In genomic region chr14:87255484-87256208, GRCm38 (mm10) we compare ENCODE assay signal across 25 mouse cellular contexts.
"Had no signal": no experiment of that assay in that cellular context is flagged by ENCODE, and none has a peak within 500 bp of the region (broad histone marks: within the 10 kb centered on the region; RNA-seq: fewer than 3 reads in every experiment).

No protein-coding gene starts in this region.

- ATAC-seq: forebrain, postnatal 0 days; hindbrain, postnatal 0 days; intestine, embryonic 16.5 days had no signal

- H3K27me3 ChIP-seq: heart, embryonic 13.5 days; heart, embryonic 15.5 days; hindbrain, embryonic 13.5 days; hindbrain, embryonic 15.5 days; kidney, embryonic 15.5 days; limb, embryonic 13.5 days; limb, embryonic 15.5 days had no signal

- H3K27ac ChIP-seq: heart, embryonic 13.5 days; heart, embryonic 15.5 days; hindbrain, embryonic 13.5 days; hindbrain, embryonic 15.5 days; hindbrain, postnatal 0 days; kidney, embryonic 15.5 days; kidney, postnatal 0 days; limb, embryonic 13.5 days; limb, embryonic 15.5 days had no signal

- H3K4me1 ChIP-seq: heart, embryonic 13.5 days; heart, embryonic 15.5 days; hindbrain, embryonic 13.5 days; hindbrain, embryonic 15.5 days; kidney, embryonic 15.5 days; limb, embryonic 13.5 days; limb, embryonic 15.5 days had no signal

- H3K9me3 ChIP-seq: heart, embryonic 13.5 days; heart, embryonic 15.5 days; hindbrain, embryonic 13.5 days; hindbrain, embryonic 15.5 days; kidney, embryonic 15.5 days; limb, embryonic 13.5 days; limb, embryonic 15.5 days had no signal

- H3K9ac ChIP-seq: forebrain, postnatal 0 days; heart, embryonic 13.5 days; heart, embryonic 15.5 days; hindbrain, embryonic 13.5 days; hindbrain, embryonic 15.5 days; kidney, embryonic 15.5 days; limb, embryonic 13.5 days; limb, embryonic 15.5 days had no signal

- H3K4me3 ChIP-seq: heart, embryonic 13.5 days; heart, embryonic 15.5 days; hindbrain, embryonic 13.5 days; hindbrain, embryonic 15.5 days; kidney, embryonic 15.5 days; limb, embryonic 13.5 days; limb, embryonic 15.5 days had no signal

- H3K4me2 ChIP-seq: heart, embryonic 11.5 days; heart, embryonic 13.5 days; heart, embryonic 15.5 days; hindbrain, embryonic 13.5 days; hindbrain, embryonic 15.5 days; kidney, embryonic 15.5 days; limb, embryonic 13.5 days; limb, embryonic 15.5 days had no signal

- DNase-seq: forebrain, postnatal 0 days; gastrocnemius, postnatal 14 days; gastrocnemius, postnatal 36 days; heart, adult 18-20 months; heart, postnatal 14 days; heart, postnatal 36 days; kidney, adult 11 months; kidney, adult 2 months; kidney, adult 9 months; kidney, postnatal 14 days; kidney, postnatal 36 days; layer of hippocampus, adult 9-11 months; layer of hippocampus, postnatal 36 days; left cerebral cortex, postnatal 4 days had no signal

- H3K36me3 ChIP-seq: heart, embryonic 13.5 days; heart, embryonic 15.5 days; hindbrain, embryonic 13.5 days; hindbrain, embryonic 15.5 days; kidney, embryonic 15.5 days; limb, embryonic 13.5 days; limb, embryonic 15.5 days had no signal
